Mouse (Mus musculus) heart, adult 9 months (tissue): ENCODE results near the gene Sgsh.

ENCODE experiments used
- DNase-seq, 2 experiments: peaks; one replicate each; pipeline ENCODE4 v3.0.0; 2022; ENCODE audit warnings: low spot score in 2 of 2

Gene Sgsh

DNA sequence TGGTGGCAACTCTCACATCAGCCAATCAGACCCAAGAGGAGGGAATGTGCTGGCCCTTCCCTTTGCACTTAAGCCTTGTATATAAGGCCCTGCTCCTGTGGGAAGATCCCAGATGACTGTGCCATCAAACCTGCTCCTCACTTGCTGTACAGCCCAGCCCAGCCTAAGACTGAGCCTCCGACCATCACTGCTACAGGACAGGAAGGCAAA, 47.8 kb downstream of the Sgsh start, which contains the start of gene Card14:
Gene Card14 (plus strand): TSS at position 111 of the 210 bp plus-strand sequence.
- DNase-seq = no peak

DNA sequence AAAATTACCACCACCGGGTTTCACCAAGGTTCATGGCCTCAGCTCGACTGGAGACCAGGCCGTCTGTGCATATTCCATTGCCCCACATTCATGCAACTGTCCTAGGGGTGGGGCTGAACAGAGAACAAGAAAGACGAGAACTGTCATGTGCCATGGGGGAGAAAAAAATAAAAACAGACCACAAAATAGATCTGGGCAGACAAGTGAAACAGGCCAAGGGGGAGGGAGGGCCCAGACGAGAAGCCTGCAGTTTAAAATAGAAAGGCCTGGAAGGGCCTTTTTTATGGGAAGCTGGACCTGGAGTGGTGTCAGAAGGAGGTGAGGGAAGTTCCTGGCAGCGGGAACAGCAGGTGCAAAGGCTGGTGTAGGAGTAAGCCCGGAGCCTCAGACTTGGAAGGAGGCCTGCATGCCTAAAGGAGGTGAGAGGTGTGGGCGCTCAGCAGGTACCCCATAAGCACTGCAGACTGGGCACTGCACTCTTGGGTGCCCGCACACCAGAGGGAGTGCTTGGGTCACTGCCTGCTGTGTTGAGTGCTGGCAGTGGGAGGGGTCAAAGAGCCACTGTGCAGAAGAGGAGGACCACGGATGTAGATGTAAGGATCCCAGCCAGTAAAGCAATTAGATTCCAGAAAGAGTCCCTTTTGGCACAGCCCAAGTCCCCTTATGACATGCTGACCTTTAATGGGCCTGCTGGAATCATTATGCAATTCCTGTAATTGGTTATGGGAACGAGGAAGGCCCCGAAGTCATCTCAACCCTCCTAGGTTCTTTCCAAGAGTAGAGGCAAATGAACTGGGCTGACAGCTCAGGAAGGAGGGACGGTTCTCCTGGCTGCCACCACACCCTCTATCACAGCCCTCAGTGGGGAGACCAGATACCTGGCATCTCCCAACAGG, 48.3 kb downstream of the Sgsh start:
- DNase-seq = no peak

DNA sequence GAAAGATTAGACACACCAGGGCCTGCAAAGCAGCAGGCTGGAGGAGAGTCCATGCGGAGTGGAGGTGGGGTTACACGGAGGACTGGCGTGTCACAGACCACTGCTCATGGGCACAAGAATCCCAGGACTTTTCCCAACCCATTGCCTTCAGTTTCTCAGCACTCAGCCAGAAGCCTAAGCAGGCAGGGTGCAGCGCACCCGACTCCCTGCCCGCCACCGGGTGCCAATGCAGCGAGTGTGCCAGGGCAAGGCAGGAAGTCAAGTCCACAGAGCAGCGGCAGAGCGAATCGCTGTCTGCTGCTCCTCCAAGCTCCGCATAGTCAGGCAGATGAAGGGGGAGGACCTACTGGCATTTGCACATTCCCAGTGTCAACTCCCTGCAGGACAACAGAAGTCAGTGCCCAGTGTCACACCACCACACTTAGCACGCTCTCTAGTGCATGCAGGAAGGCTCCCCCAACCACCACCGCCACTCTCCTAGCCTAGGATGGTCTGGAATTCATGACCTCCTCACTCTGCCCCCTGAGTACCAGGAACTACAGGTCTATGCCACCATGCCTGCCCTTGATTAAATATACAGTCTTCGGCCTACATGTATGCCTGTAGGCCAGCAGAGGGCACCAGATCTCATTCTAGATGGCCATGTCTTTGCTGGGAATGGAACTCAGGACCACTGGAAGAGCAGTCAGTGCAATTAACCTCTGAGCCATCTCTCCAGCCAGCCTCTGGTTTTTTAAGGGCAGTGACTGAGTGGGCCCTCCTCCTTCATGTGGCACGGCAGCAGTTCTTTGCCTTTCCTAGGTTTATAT, 50.2 kb downstream of the Sgsh start:
- DNase-seq = no peak

DNA sequence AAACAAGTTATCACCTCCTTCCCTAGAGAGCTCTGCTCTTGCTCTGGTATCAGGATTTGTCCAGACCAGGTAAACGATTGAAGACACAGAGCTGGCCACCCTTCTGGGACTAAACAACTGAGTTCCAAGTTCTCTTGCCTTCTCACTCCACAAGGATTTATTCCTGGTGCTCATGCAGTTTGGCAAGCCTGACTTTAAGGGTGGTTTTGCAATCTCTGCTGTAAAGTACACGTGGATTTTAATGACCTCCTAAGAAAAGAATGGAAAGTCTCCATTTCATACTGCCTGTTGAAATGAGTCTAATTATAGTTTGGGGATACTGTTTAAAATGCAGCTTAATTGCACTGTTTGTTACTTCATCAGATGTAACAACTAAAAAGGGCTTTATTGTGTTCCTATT, 54.4 kb downstream of the Sgsh start:
- DNase-seq = no peak

DNA sequence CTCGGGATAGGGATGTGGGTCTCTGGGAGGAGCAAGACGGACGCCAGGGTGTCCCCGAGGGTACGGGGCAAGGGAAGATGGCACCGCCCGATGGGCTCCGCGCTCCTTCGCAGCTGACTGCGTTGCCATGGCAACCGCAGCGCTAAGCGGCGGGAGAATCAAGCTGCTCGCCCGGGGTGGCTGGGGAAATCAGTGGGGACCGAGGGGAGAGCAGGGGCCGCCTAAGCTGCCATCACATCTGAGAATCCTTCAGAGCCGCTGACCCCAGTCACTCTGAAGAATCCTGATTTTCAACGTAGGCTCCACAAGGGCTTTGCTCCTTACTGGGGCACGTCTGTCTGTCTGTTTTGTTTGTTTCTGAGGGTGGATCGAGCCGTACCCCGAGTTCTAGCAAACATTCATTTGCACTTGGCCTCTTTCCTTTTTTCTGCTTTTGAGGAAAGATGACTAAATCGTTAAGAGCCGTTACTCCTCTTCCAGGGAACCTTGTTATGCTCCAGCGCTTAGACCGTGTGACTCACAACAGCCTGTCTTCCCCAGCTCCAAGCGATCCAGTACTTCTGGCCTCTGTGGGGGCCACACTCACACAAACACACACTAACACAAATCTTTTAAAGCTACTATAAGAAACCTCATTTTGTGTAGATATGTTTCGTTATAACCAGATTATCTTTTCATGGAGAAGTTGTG, 54.9 kb downstream of the Sgsh start:
- no peak for DNase-seq

DNA sequence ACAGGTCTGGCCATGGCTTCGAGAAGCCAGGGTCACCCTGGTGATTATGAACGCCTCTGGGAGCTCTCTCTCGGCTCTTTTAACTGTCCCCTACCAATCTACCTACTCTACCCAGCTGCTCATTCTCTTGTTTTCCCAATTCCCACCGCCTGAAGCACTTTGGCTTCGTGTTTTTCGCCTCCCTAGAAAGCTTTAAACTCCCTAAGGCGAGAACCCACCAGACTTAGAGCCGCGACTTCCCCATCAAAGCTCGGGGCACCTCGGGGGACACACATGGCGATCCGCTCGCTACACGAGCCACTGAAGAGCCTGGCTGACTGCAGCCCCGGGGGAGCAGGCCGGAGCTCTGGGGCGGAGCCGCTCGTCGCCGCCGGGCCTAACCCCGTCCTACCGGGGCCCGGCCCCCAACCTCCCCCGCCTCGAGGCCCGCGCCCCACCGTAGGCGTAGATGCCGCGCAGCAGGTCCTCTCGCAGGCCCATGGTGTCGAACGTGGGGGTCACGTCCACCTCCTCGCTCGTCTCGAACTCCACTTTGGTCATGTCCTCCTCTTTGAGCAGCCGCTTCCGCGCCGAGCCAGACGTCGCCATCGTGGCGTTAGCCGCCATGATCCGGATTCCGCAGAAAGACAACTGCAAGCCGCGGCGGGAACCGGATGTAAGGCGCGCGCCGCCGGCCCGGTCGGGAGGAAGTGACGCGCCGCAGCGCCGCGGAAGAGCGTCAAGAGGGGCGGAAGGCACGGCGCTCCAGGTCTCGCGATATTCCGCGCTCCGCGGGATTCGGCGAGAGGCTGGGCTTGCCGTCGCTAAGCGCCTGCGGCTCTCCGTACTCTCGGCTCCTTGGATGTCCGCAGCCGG, 55.7 kb downstream of the Sgsh start, which contains the start of gene Eif4a3:
Gene Eif4a3 (minus strand): TSS at position 699 of the 855 bp plus-strand sequence.
- DNase-seq = peak; percentile 86 to 92

DNA sequence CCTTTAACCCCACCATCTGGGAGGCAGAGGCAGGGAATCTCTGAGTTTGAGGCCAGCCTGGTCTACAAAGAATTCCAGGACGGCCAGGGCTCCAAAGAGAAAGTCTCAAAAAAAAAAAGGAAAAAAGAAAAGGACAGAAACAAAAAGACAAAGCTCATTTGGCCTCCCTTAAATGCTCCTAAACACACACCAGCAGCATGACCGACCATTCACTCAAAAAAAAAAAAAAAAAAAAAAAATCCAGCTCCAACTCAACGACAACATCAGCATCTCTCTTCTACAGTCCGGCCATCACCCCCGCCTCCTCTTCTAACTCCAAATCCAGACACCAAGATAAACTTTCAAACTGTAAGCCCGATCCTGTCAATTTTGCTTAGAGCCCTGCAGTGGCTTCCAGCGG, 56.4 kb downstream of the Sgsh start:
- no peak for DNase-seq

DNA sequence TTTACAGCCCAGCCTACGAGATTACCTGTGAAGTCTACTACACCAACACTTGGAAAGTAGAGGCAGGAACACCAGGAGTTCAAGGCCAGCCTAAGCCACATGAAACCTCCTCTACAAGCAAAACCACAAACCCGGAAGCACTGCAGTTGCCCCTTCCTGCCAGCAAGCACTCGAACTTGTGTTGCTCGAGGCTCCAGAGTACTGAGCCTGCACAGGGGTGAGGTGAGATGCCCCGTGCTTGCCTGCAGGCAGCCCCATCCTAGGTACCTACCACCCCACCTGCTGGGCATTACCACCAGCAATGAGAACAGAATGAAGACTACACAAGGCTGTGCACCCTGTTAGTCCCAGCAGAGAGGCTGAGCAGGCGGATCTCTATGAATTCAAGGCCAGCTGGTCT, 57.3 kb downstream of the Sgsh start:
- DNase-seq = no peak
